In genomic region chr6:50646659-50647058, GRCm38 (mm10) we compare ENCODE assay signal across 15 mouse cellular contexts. TPM values are rescaled to one million over a fixed set of nuclear protein-coding genes. Genes with fewer than 3 reads are reported as not detected.
"Had no signal": no experiment of that assay in that cellular context is flagged by ENCODE, and none has a peak within 500 bp of the region (broad histone marks: within the 10 kb centered on the region; RNA-seq: fewer than 3 reads in every experiment).

No protein-coding gene starts in this region.

- H3K36me3 ChIP-seq: limb, embryonic 13.5 days; midbrain, embryonic 12.5 days; neural tube, embryonic 13.5 days; stomach, embryonic 15.5 days had no signal

- H3K27ac ChIP-seq: limb, embryonic 13.5 days; liver, embryonic 14.5 days; midbrain, embryonic 12.5 days; neural tube, embryonic 13.5 days; stomach, embryonic 15.5 days had no signal

- H3K27me3 ChIP-seq: midbrain, embryonic 12.5 days; neural tube, embryonic 13.5 days; stomach, embryonic 15.5 days had no signal

- H3K4me2 ChIP-seq: limb, embryonic 13.5 days; midbrain, embryonic 12.5 days; neural tube, embryonic 13.5 days; stomach, embryonic 15.5 days had no signal

- DNase-seq: layer of hippocampus, adult 9-11 months; lung, adult 18-20 months; right cerebral cortex, postnatal 14 days; thymus, postnatal 36 days had no signal

- H3K9me3 ChIP-seq: limb, embryonic 13.5 days; midbrain, embryonic 12.5 days; neural tube, embryonic 13.5 days; stomach, embryonic 15.5 days had no signal

- ATAC-seq: midbrain, embryonic 16.5 days had no signal

- H3K4me3 ChIP-seq: limb, embryonic 13.5 days; midbrain, embryonic 12.5 days; neural tube, embryonic 13.5 days; stomach, embryonic 15.5 days had no signal

- H3K9ac ChIP-seq: limb, embryonic 13.5 days; liver, embryonic 14.5 days; midbrain, embryonic 12.5 days; neural tube, embryonic 13.5 days; stomach, embryonic 15.5 days had no signal

RNA-seq across cellular contexts. Expression of gene Npvf, which starts 7.6 kb away (rescaled TPM):
- total RNA-seq: left cerebral cortex, postnatal 36 days; liver, adult 2 months; megakaryocyte-erythroid progenitor cell, adult 5-6 weeks had no signal
- polyA plus RNA-seq: liver, adult 2 months; liver, embryonic 14.5 days; lung, embryonic 16.5 days; midbrain, embryonic 12.5 days; neural tube, embryonic 13.5 days; spleen, adult 2 months; stomach, embryonic 15.5 days had no signal

RNA-seq across cellular contexts. Expression of gene 4921507P07Rik, which starts 50.2 kb away (rescaled TPM):
- total RNA-seq: liver, adult 2 months had no signal
